8 mouse cellular contexts compared by ENCODE assay signal in the genomic region with DNA sequence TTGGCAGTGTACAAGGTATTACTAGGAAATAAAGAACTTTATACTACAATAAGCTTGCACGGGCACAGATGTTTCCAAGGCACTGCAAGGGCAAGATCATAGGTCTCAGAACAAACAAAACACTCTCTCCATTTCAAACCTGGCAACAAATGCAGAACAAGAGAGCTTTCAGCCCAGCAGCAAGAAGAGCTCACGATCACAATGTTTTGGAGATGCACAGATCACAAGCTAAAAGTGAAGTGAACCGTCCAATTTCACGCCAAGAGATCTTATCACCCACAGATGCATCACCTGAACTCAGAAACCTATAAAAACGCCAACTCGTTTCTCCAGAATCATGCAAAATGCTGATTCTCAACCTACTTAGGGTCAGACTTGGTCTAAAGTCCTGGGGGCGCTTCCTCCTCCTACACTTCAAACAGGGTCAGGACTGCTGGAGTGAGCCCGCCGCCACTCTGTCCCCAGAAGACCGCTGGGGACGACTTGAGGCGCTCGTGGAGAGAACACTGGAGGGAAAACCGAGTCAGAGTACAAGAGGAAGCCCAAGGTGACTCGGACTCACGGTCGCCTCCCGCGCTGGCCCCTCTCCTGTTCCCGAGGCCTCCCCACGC. TPM values are rescaled to one million over a fixed set of nuclear protein-coding genes. Genes with fewer than 3 reads are reported as not detected.
DNase-seq lines count a peak whose midpoint lies in the region; ATAC-seq lines count a peak whose summit lies in the region.

No protein-coding gene starts in this region.

- peak overlapping the region; percentile 90 for H3K27ac ChIP-seq in forebrain, embryonic 10.5 days
- H3K27ac ChIP-seq in liver, embryonic 13.5 days: peak overlapping the region; percentile 88

- peak; percentile 7 for DNase-seq in embryo, embryonic 10.5 days (ENCODE audit: low spot score)
- DNase-seq in embryo, embryonic 9.5 days (ENCODE audit: extremely low spot score): no peak
- peak; percentile 25 for DNase-seq in 3T3-L1 (ENCODE audit: low read depth, low spot score)
- no peak for DNase-seq in forebrain, embryonic 10.5 days (ENCODE audit: extremely low spot score, low spot score)
- DNase-seq in liver, embryonic 13.5 days: no peak
- DNase-seq in adrenal gland, postnatal 25 days: no peak
- no peak for DNase-seq in thymus, postnatal 36 days
- DNase-seq in spleen, adult 18-20 months: no peak

- 5% methylated on average over 21 of the region's 21 CpGs for WGBS in forebrain, embryonic 10.5 days
- 3% methylated on average over 21 of the region's 21 CpGs for WGBS in liver, embryonic 13.5 days (ENCODE audit: insufficient replicate concordance)

- peak overlapping the region; percentile 99 for H3K4me3 ChIP-seq in forebrain, embryonic 10.5 days
- H3K4me3 ChIP-seq in liver, embryonic 13.5 days (replicated peaks): peak overlapping the region; percentile 97

- peak overlapping the region; percentile 92 for H3K9ac ChIP-seq in liver, embryonic 13.5 days

- 0 out of 2 replicates have a peak, but pooled peaks cover 4% of the 10 kb centered on the region for H3K36me3 ChIP-seq in forebrain, embryonic 10.5 days (replicated peaks)
- no peaks in the 10 kb centered on the region for H3K36me3 ChIP-seq in liver, embryonic 13.5 days

- peaks cover 37% of the 10 kb centered on the region for H3K4me1 ChIP-seq in forebrain, embryonic 10.5 days
- peaks cover 42% of the 10 kb centered on the region for H3K4me1 ChIP-seq in liver, embryonic 13.5 days (replicated peaks)

- no peaks in the 10 kb centered on the region for H3K9me3 ChIP-seq in forebrain, embryonic 10.5 days
- H3K9me3 ChIP-seq in liver, embryonic 13.5 days (replicated peaks): no peaks in the 10 kb centered on the region

- no peaks in the 10 kb centered on the region for H3K27me3 ChIP-seq in forebrain, embryonic 10.5 days (ENCODE audit: poor library complexity, severe bottlenecking)
- H3K27me3 ChIP-seq in liver, embryonic 13.5 days: no peaks in the 10 kb centered on the region

- peak overlapping the region; percentile 77 for H3K4me2 ChIP-seq in liver, embryonic 13.5 days

- no peak for ATAC-seq in liver, embryonic 13.5 days (ENCODE audit: low read depth)

RNA-seq across cellular contexts. Expression of gene Uggt1, which starts 1.0 kb away (rescaled TPM):
- polyA plus RNA-seq in forebrain, embryonic 10.5 days (2016; fragmentation: Nextera tagmentation; extraction: Ambion mirVana): 52.1 and 53.6 TPM in 2 replicates
- 18.4 and 22.2 TPM in 2 replicates for polyA plus RNA-seq in liver, embryonic 13.5 days (2015; fragmentation: Nextera tagmentation; extraction: Ambion mirVana)
- total RNA-seq in adrenal gland, postnatal 25 days (2021): 47.5 and 53.2 TPM in 2 replicates

RNA-seq across cellular contexts. Expression of gene Neurl3, which starts 30.9 kb away (rescaled TPM):
- 0.32 and 0.37 TPM in 2 replicates for polyA plus RNA-seq in forebrain, embryonic 10.5 days (2016; fragmentation: Nextera tagmentation; extraction: Ambion mirVana)
- 2.4 and 2.8 TPM in 2 replicates for polyA plus RNA-seq in liver, embryonic 13.5 days (2015; fragmentation: Nextera tagmentation; extraction: Ambion mirVana)
- total RNA-seq in adrenal gland, postnatal 25 days (2021): 4.3 and 4.6 TPM in 2 replicates

Comparison
In these comparisons a context has a peak if more than half of its experiments do, and no peak if none do; other contexts are left out.
1. DNase-seq: peak in embryo, embryonic 10.5 days (single experiment) and 3T3-L1 (single experiment); none in embryo, embryonic 9.5 days (single experiment), forebrain, embryonic 10.5 days (single experiment), liver, embryonic 13.5 days (single experiment), adrenal gland, postnatal 25 days (single experiment), thymus, postnatal 36 days (0 of 2) and spleen, adult 18-20 months (0 of 2).